Comparison of ENCODE assay signal across 20 mouse cellular contexts in the genomic region with DNA sequence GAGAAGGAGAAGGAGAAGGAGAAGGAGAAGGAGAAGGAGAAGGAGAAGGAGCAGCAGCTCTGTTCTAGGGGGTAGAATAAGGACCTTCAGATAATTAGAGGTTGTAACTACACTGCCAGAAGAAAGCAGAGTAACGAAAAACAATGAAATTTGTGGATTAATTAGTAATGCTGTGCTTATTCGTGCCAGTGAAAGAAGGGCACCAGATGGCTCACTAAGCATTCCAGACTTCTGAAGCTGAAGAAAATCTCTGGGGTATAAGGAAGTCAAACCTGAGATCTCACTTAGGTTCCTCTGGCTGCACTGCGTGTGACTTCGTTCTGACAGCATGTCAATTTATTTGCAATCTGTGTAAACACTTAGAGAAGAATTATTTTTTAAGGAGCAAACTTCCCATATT. TPM values are rescaled to one million over a fixed set of nuclear protein-coding genes. Genes with fewer than 3 reads are reported as not detected.
DNase-seq lines count a peak whose midpoint lies in the region; ATAC-seq and TF ChIP-seq lines count a peak whose summit lies in the region.
"Had no signal": no experiment of that assay in that cellular context is flagged by ENCODE, and none has a peak within 500 bp of the region (broad histone marks: within the 10 kb centered on the region; RNA-seq: fewer than 3 reads in every experiment).

No protein-coding gene starts in this region.

- 71% methylated on average over 4 of the region's 4 CpGs for WGBS in hindbrain, embryonic 14.5 days
- WGBS in hindbrain, postnatal 0 days: 45% methylated on average over 4 of the region's 4 CpGs

- no peak overlapping the region for H3K27ac ChIP-seq in hindbrain, embryonic 14.5 days
- H3K27ac ChIP-seq in hindbrain, postnatal 0 days: no peak overlapping the region
- H3K27ac ChIP-seq: embryonic facial prominence, embryonic 13.5 days; embryonic facial prominence, embryonic 15.5 days; forebrain, embryonic 13.5 days had no signal

- H3K4me1 ChIP-seq in hindbrain, embryonic 14.5 days (replicated peaks; ENCODE audit: control insufficient read depth, insufficient read depth, low read length): peaks cover 12% of the 10 kb centered on the region
- H3K4me1 ChIP-seq in hindbrain, postnatal 0 days (ENCODE audit: insufficient read depth, low read length): peaks cover 3% of the 10 kb centered on the region; the same call in 1 of the 2 replicates

- no peak for TF ChIP-seq CTCF in hindbrain, postnatal 0 days (IDR thresholded peaks at IDR 0.05; ENCODE audit: low read depth)
- no peak for TF ChIP-seq CTCF in brain, embryonic 14.5 days (IDR thresholded peaks at IDR 0.05; ENCODE audit: borderline replicate concordance, extremely low read depth, insufficient read depth, insufficient read length)

- no peak for TF ChIP-seq POLR2A in brain, embryonic 14.5 days (IDR thresholded peaks at IDR 0.05; ENCODE audit: borderline replicate concordance, extremely low read depth, insufficient read depth, insufficient read length, poor library complexity, severe bottlenecking)

- no peak overlapping the region for H3K4me3 ChIP-seq in hindbrain, embryonic 14.5 days (replicated peaks; ENCODE audit: low read length)
- no peak overlapping the region for H3K4me3 ChIP-seq in hindbrain, postnatal 0 days (ENCODE audit: low read length)
- H3K4me3 ChIP-seq: embryonic facial prominence, embryonic 13.5 days; embryonic facial prominence, embryonic 15.5 days; erythroblast, embryonic 14.5 days; forebrain, embryonic 13.5 days had no signal

- peaks cover 17% of the 10 kb centered on the region; the same call in 1 of the 2 replicates for H3K27me3 ChIP-seq in hindbrain, embryonic 14.5 days (ENCODE audit: control insufficient read depth, insufficient read depth, low read length)
- H3K27me3 ChIP-seq in hindbrain, postnatal 0 days (ENCODE audit: insufficient read depth, low read length): no peaks in the 10 kb centered on the region

- H3K36me3 ChIP-seq in hindbrain, embryonic 14.5 days (replicated peaks; ENCODE audit: control insufficient read depth, insufficient read depth): no peaks in the 10 kb centered on the region
- H3K36me3 ChIP-seq in hindbrain, postnatal 0 days (ENCODE audit: insufficient read depth, low read length): no peaks in the 10 kb centered on the region
- H3K36me3 ChIP-seq: embryonic facial prominence, embryonic 13.5 days; embryonic facial prominence, embryonic 15.5 days had no signal

- peak; percentile 12 for DNase-seq in hindbrain, embryonic 14.5 days (ENCODE audit: low spot score)
- no peak for DNase-seq in hindbrain, postnatal 0 days (ENCODE audit: low spot score)
- DNase-seq in brain, adult 2 months (ENCODE audit: low read depth, low spot score): peak; percentile 55
- DNase-seq in brain, embryonic 14.5 days (ENCODE audit: low read depth): peak; percentile 56
- no peak for DNase-seq in heart, postnatal 4 days
- DNase-seq: adrenal gland, adult 2 months; adrenal gland, postnatal 10 days; adrenal gland, postnatal 25 days; cerebellum, adult 11 months; cerebellum, adult 18-20 months; cerebellum, adult 8-10 months; cerebellum, postnatal 14 days; cerebellum, postnatal 36 days; embryo, embryonic 11 days had no signal

- no peak for ATAC-seq in hindbrain, embryonic 14.5 days (ENCODE audit: low FRiP score)
- no peak for ATAC-seq in hindbrain, postnatal 0 days
- ATAC-seq: forebrain, embryonic 13.5 days; forebrain, embryonic 16.5 days had no signal

- no peak overlapping the region for H3K9ac ChIP-seq in hindbrain, embryonic 14.5 days
- H3K9ac ChIP-seq in hindbrain, postnatal 0 days (replicated peaks; ENCODE audit: low read length): no peak overlapping the region
- H3K9ac ChIP-seq: embryonic facial prominence, embryonic 13.5 days; embryonic facial prominence, embryonic 15.5 days; forebrain, embryonic 13.5 days had no signal

- no peaks in the 10 kb centered on the region for H3K9me3 ChIP-seq in hindbrain, embryonic 14.5 days (ENCODE audit: control insufficient read depth, low read length)
- no peaks in the 10 kb centered on the region for H3K9me3 ChIP-seq in hindbrain, postnatal 0 days (ENCODE audit: low read length)
- H3K9me3 ChIP-seq: embryonic facial prominence, embryonic 13.5 days; embryonic facial prominence, embryonic 15.5 days; forebrain, embryonic 13.5 days had no signal

- H3K4me2 ChIP-seq in hindbrain, embryonic 14.5 days (replicated peaks): no peak overlapping the region
- no peak overlapping the region for H3K4me2 ChIP-seq in hindbrain, postnatal 0 days (ENCODE audit: low read depth, low read length)
- H3K4me2 ChIP-seq: embryonic facial prominence, embryonic 13.5 days; embryonic facial prominence, embryonic 15.5 days; forebrain, embryonic 13.5 days had no signal

RNA-seq across cellular contexts. Expression of a gene that starts 3.6 kb away (rescaled TPM):
- 6.8 and 7.7 TPM in 2 replicates for polyA plus RNA-seq in hindbrain, embryonic 14.5 days (2014; fragmentation: Nextera tagmentation; extraction: Ambion mirVana)
- 20.0 and 24.5 TPM in 2 replicates for total RNA-seq in hindbrain, postnatal 0 days (2014; rRNA removed)
- polyA plus RNA-seq in hindbrain, postnatal 0 days (2015; fragmentation: Nextera tagmentation; extraction: Ambion mirVana): 4.1 and 4.5 TPM in 2 replicates
- 2.1 and 4.0 TPM in 2 replicates for polyA plus RNA-seq in brain, embryonic 14.5 days (2012; rRNA removed)
- total RNA-seq in heart, postnatal 4 days (2021): 1 to 10 TPM; 3.6 to 4.2 TPM
- total RNA-seq: MEL had no signal
- polyA plus RNA-seq: erythroblast, embryonic 14.5 days had no signal

Comparison
In these comparisons a context has a peak if more than half of its experiments do, and no peak if none do; other contexts are left out.
1. DNase-seq: peak in hindbrain, embryonic 14.5 days (single experiment), brain, adult 2 months (single experiment) and brain, embryonic 14.5 days (single experiment); none in hindbrain, postnatal 0 days (single experiment) and heart, postnatal 4 days (single experiment).